Mouse (Mus musculus) lung, embryonic 14.5 days (tissue): ENCODE measurements at regions not wholly inside any gene's neighbourhood (a gene's known extent, or its start where the extent isn't known, plus 50 kb on each side); places are given as distances from the start of the nearest gene placed in this dataset.

Experiments
- ATAC-seq: fragments of 200-750 bp; cut with Nextera tagmentation; 2 replicates; pipeline ENCODE4 v1.8.0; 2017; ENCODE audit warnings: mild to moderate bottlenecking, moderate TSS enrichment, moderate library complexity; ENCODE audit not compliant: insufficient read depth
- DNase-seq: peaks from one replicate; pipeline ENCODE4 v3.0.0-alpha.2; 2015
- H3K27ac ChIP-seq: fragments of 300-500 bp; sonication (generic); 2 replicates; pipeline ENCODE4 v1.5.1; 2014; ENCODE audit warnings: low read depth, mild to moderate bottlenecking, moderate library complexity
- H3K27me3 ChIP-seq: fragments of 300-500 bp; sonication (generic); 2 replicates; pipeline ENCODE4 v1.6.1; 2014; ENCODE audit warnings: low read length, control low read depth; ENCODE audit not compliant: insufficient read depth
- H3K36me3 ChIP-seq: fragments of 300-500 bp; sonication (generic); 2 replicates; pipeline ENCODE4 v1.6.1; 2014; ENCODE audit warnings: control low read depth; ENCODE audit not compliant: insufficient read depth
- H3K4me1 ChIP-seq: fragments of 300-500 bp; sonication (generic); 2 replicates; pipeline ENCODE4 v1.6.1; 2014; ENCODE audit warnings: antibody characterized with exemption, control low read depth; ENCODE audit not compliant: insufficient read depth
- H3K4me2 ChIP-seq: fragments of 300-500 bp; sonication (generic); 2 replicates; pipeline ENCODE4 v1.6.1; 2014; ENCODE audit warnings: mild to moderate bottlenecking
- H3K4me3 ChIP-seq: fragments of 300-500 bp; sonication (generic); 2 replicates; pipeline ENCODE4 v1.5.1; 2014; ENCODE audit warnings: low read depth, low read length
- H3K9ac ChIP-seq: fragments of 300-500 bp; sonication (generic); 2 replicates; pipeline ENCODE4 v1.6.1; 2014
- H3K9me3 ChIP-seq: fragments of 300-500 bp; sonication (generic); 2 replicates; pipeline ENCODE4 v1.6.1; 2016; ENCODE audit warnings: low read depth, low read length, control low read depth
- CTCF ChIP-seq: IDR thresholded peaks from 2 replicates; pipeline ENCODE4 v1.5.1; 2016; ENCODE audit warnings: antibody characterized with exemption, low read depth
- WGBS: fragments of 180-500 bp; shearing (Covaris S2); extraction: QIAGEN DNeasy Blood & Tissue Kit; methylation state at CpG from one replicate; pipeline ENCODE4 v1.1.7; 2014; 5-methylcytosine and 5-hydroxymethylcytosine counted together

DNA sequence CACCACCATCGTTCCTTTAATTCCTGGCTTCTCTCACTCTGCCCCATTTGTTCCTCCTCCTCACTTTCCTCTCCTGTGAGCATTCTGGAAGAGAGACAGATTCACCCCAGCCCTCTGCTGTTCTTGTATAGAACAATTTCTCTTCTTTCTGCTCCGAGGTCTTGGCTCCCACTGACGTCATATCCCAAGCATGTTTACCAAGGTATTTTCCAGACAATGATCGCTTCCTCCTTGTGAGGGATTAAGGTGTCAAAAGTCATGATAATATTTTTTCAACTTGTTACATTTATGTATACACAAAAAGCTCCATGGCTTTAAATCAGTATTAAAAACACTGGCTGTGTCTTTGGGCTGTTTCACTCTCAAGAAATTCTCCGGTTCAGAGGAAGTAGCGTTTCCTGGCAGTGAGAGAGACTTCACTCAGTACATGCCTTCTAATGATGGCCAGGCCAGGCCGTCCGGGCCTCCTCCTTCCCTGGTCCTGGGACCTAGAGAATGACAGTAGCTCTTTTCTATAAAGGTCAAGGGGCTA, 142.4 kb upstream of the Spdl1 start:
- Histone ChIP-seq H3K27ac (0 out of 2 replicates have a peak overlapping the region, but pooled peaks have one; percentile 6), H3K9ac (no peak overlapping the region), H3K9me3 (no peaks in the 10 kb centered on the region), H3K27me3 (no peaks in the 10 kb centered on the region), H3K4me1 (peaks cover 8% of the 10 kb centered on the region; the same call in 1 of the 2 replicates), H3K4me3 (no peak overlapping the region), H3K4me2 (no peak overlapping the region), H3K36me3 (no peaks in the 10 kb centered on the region)
- 36% methylated on average over 8 of the region's 8 CpGs for WGBS
- no peak for TF ChIP-seq CTCF
- DNase-seq, result peak; percentile 49
- no peak for ATAC-seq

DNA sequence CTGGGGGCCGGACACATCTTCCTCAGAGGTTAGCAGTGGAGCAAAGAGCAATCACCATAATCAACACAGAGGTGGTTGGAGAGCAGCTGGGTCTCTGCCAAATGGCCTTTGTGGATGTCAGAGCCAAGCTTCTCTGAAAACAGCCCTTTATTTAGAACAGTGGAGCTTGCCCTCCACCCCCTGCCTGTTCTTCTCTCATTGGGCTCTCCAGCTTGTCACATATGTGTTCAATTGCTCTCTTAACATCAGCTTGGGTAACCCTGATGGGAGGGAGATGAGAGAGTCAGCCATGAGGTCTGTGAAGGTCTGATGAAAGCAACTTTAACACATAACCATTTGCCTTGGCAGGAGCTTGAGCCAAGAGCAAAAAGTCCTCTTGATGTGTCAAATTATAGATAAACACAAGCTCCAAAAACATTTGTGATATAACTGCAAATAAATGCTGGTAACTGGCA, 140.1 kb upstream of the Spdl1 start:
- WGBS, result 29% methylated on average over 1 of the region's 1 CpGs
- Histone ChIP-seq H3K27ac (no peak overlapping the region), H3K9ac (no peak overlapping the region), H3K4me1 (peaks cover 8% of the 10 kb centered on the region; the same call in 1 of the 2 replicates), H3K4me3 (no peak overlapping the region), H3K4me2 (no peak overlapping the region), H3K9me3 (no peaks in the 10 kb centered on the region), H3K36me3 (no peaks in the 10 kb centered on the region), H3K27me3 (no peaks in the 10 kb centered on the region)
- no peak for TF ChIP-seq CTCF
- peak; percentile 92 for DNase-seq
- peak; percentile 97 for ATAC-seq

DNA sequence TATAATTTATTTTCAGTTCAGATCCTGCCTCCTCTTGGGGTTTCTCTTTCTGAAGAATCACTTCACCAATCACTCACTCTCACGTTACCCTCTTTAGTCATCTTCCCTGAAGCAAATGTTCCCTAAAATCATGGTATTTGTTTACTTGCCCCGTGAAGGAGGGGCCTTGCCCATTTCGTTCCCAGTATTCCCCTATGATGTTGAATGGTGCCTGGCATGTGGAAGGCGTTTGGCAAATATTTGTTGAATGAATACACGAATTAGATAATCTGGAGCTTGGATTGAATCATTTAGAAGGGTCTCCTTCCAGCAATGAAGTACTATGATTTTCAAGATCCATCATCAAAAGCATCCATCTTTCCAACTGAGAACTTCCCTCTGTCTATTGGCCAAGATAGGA, 139.6 kb upstream of the Spdl1 start:
- WGBS, result 29% methylated on average over 5 of the region's 5 CpGs
- no peak for TF ChIP-seq CTCF
- DNase-seq (no peak), ATAC-seq (peak; percentile 5; the same call in 1 of the 2 replicates)
- H3K36me3 ChIP-seq, result no peaks in the 10 kb centered on the region
- H3K4me2 ChIP-seq, result no peak overlapping the region
- H3K27ac ChIP-seq, result no peak overlapping the region
- no peak overlapping the region for H3K4me3 ChIP-seq
- peaks cover 8% of the 10 kb centered on the region; the same call in 1 of the 2 replicates for H3K4me1 ChIP-seq
- no peaks in the 10 kb centered on the region for H3K9me3 ChIP-seq
- no peak overlapping the region for H3K9ac ChIP-seq
- no peaks in the 10 kb centered on the region for H3K27me3 ChIP-seq

DNA sequence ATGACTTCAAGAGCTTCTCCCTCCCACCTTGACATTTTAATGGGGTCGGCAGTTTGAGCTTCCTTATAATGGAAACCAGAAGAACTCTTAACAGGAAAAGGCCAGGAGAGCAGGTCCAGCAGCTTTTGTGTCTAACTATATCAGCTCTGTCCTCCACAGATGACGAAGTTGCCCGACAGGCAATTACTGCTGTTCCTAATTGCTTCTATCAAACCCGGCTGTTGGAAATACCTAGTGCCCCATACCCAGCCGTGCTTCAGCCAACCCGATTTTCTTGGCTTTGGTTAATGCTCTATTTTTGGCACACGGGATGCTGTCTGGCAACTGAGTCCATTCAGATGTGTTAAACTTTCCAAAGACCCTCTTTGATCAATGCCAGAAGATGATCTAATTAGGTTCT, 125.8 kb upstream of the Spdl1 start:
- no peak overlapping the region for H3K4me2 ChIP-seq
- ATAC-seq (no peak), DNase-seq (no peak)
- WGBS, result 72% methylated on average over 7 of the region's 7 CpGs
- no peaks in the 10 kb centered on the region for H3K4me1 ChIP-seq
- H3K27me3 ChIP-seq, result no peaks in the 10 kb centered on the region
- H3K4me3 ChIP-seq, result no peak overlapping the region
- no peaks in the 10 kb centered on the region for H3K9me3 ChIP-seq
- no peak overlapping the region for H3K27ac ChIP-seq
- no peak for TF ChIP-seq CTCF
- no peaks in the 10 kb centered on the region for H3K36me3 ChIP-seq
- H3K9ac ChIP-seq, result no peak overlapping the region

DNA sequence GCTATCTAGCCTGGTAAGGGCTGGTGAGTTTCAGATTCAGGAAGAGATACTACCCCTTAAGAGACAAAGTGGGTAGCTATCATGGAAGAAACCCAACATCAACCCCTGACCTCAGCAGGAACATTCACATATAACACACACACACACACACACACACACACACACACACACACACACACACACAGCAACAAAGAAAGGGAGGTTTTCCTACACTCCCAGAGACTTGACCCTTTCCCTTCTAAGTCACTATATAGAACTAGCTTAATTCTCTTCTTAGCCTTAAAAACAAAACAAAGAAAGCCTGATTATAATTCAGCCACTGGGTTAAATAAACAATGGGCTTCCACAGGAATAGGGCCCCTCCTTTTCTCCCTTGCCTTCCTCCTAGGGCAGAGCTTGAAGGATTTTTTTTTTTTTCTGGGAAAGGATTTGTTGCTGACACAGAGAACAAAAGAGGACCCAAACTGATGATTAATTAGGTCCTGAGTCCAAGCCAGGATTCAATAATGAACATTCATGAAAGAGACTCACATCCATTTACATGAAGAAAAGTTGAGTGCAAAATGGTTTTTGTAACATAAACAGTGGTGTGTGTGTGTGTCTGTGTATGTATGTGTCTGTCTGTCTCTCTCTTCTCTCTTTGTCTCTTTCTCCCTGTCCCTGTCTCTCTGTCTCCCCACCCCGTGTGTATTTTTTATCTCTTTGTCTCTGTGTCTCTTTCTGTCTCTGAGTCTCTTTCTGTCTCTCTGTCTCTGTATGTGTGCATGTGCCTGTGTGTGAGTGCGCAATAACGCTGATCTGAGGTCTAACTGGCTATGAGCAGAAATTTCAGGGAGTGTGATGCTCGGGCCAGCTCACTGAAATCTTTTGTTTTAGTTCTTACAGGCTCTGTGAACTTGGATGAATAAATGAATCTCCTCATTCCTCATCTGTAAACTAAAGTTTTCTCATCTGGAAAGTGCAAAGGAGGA, 108.3 kb upstream of the Spdl1 start:
- WGBS, result 55% methylated on average over 4 of the region's 4 CpGs
- no peaks in the 10 kb centered on the region for H3K36me3 ChIP-seq
- ATAC-seq, result peak; percentile 85
- peaks cover 8% of the 10 kb centered on the region; the same call in 1 of the 2 replicates for H3K4me1 ChIP-seq
- H3K4me3 ChIP-seq, result no peak overlapping the region
- H3K4me2 ChIP-seq, result no peak overlapping the region
- H3K9me3 ChIP-seq, result no peaks in the 10 kb centered on the region
- H3K9ac ChIP-seq, result no peak overlapping the region
- TF ChIP-seq CTCF, result no peak
- peak overlapping the region; percentile 54 for H3K27ac ChIP-seq
- DNase-seq, result peak; percentile 83
- no peaks in the 10 kb centered on the region for H3K27me3 ChIP-seq

DNA sequence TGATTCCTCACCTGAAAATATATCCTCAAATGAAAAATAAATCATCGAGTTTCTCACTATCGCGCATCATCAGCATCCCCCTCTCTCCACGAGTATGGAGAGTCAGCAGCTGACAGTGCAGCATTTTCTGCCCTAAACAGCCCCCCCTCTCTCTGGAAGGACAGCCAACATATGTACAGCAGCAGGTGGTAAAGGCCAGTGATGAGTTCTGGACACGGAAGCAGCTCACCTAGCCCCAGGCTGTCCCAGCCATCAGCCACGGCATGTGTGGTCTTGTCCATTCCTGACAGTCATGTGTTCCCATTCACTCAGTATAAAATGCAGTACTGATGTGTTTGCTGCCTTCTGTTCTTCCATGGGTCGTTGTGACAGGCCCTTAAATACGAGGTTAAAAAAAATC, 106.7 kb upstream of the Spdl1 start:
- Histone ChIP-seq H3K27ac (no peak overlapping the region), H3K4me1 (peaks cover 8% of the 10 kb centered on the region; the same call in 1 of the 2 replicates), H3K4me2 (no peak overlapping the region), H3K9ac (no peak overlapping the region), H3K9me3 (no peaks in the 10 kb centered on the region), H3K4me3 (no peak overlapping the region), H3K27me3 (no peaks in the 10 kb centered on the region), H3K36me3 (no peaks in the 10 kb centered on the region)
- no peak for TF ChIP-seq CTCF
- WGBS, result 70% methylated on average over 8 of the region's 8 CpGs
- ATAC-seq (no peak), DNase-seq (no peak)

DNA sequence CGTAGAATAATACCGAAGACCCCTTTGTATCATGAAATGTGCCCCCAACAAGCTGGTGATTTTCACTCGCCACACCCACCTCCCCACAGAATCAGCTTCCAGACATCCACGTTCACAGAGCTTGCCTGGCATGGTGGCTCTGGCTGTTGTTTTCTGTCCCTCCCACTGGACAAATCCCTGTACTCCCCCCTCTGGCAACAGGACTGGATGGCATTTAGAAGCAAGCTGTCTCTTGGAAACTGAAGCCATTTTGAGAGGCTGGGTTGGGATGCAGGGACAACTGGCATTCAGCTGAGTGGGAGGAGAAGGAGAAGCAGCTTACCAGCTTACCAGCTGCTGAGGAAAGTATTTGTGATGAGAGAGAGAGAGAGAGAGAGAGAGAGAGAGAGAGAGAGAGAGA, 105.6 kb upstream of the Spdl1 start:
- Histone ChIP-seq H3K4me2 (no peak overlapping the region), H3K4me1 (peaks cover 8% of the 10 kb centered on the region; the same call in 1 of the 2 replicates), H3K36me3 (no peaks in the 10 kb centered on the region), H3K27me3 (no peaks in the 10 kb centered on the region), H3K9me3 (no peaks in the 10 kb centered on the region), H3K9ac (no peak overlapping the region), H3K4me3 (no peak overlapping the region), H3K27ac (no peak overlapping the region)
- no peak for TF ChIP-seq CTCF
- ATAC-seq (no peak), DNase-seq (no peak)
- 84% methylated on average over 4 of the region's 4 CpGs for WGBS
